Mouse (Mus musculus): ENCODE results near the gene Bclaf1.

Bclaf1 gene

DNA sequence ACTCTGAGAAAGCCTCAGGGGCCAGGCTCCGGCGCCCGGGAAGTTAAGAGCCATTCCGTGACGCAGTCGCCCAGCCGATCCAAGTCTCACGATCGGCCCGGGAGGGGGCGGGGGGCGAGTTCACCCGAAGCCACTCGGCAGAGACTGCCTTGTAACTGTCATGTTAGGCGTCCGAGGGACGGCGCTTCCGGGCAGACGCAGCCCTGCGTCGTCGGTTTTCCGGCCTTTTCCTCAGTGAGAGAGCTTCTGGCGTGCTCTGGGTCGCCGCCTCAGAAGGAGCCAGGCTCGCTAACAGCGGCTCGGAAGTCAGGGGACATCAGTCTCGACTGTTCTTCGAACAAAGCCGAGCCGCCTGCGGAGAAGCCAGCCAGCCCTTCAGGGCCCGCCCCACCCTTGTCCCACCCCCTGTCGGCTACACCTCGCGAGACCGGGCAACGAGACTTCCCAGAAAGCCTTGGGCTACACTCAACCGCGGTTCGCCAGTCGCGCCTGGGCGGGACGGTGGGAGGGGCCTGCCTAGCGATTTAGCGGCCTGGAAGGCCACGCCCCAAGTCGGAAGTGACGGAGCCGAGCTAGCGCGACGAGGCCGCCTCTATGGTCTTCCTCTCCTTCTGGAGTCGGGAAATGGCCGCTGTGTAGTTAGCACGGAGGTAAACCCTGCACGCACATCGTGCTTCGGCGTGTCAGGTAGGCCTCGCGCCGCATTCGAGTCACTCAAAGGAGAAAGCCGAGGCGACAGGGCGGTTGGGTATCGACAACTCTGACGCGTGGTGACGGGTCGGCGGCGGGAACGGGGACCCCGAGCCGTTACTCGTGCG lies at the start of gene Bclaf1:
Gene Bclaf1, plus strand, starts transcription at position 552 of the 818 bp plus-strand sequence.
- DNase-seq (ENCODE audit: low read depth) = peak; percentile 100

DNA sequence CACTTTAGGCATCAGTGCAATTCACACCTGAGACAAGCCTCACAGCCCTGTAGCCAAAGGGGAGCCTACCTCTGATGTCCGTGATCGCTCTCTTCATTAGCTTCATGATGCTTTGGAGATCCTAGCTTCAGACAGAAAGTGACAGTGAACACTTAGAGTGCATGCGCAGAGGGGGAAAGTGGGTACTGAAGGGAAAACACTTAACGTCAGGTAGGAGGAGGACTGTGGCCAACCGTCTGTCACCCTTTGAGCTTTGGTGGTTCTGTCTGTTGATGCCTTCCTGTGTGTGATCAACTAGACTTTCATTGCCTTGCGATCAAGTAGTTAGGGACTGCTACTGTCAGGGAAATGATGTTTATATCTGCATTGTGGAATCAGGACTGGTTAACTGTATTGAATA lies 49.4 kb upstream of the Bclaf1 start:
- peak; percentile 37 for DNase-seq (ENCODE audit: low read depth)

DNA sequence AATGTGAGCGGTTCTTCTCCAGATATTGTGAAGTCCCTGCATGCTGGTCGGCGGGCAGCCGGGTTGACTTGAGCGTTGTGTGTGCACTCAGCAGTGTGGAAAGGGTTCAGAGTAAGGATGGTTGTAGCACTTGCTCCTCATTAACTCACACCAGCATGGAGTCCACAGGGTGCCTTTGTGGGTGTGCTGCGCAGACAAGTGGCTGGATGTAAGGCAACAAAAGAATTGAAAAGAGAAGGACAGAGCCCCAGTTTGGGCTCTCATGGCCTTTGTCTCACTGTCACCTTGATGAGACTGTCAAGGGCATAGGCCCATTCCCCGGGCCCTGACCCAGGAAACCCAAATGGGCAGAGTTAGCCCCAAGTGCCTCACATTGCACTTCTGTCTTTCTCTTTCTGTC lies 47.8 kb upstream of the Bclaf1 start:
- no peak for DNase-seq (ENCODE audit: low read depth)

DNA sequence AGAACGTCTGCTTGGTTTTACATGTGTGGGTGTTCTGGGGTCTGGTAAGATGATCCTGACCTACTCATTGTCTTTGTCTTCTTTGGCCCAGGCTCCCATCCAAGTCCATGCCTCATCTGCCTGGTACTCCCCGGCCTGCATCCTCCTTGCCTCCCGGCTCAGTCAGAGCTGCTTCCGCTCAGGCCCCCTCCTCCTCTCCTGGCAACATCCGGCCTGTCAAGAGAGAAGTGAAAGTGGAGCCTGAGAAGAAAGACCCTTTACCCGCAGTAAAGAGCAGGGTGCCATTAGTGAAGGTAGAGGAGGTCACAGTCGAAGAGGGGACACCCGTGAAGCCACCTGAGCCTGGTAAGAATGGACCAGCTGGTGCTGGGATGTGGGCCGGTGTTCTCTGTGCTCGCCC lies 45.2 kb upstream of the Bclaf1 start:
- DNase-seq (ENCODE audit: low read depth) = peak; percentile 65

DNA sequence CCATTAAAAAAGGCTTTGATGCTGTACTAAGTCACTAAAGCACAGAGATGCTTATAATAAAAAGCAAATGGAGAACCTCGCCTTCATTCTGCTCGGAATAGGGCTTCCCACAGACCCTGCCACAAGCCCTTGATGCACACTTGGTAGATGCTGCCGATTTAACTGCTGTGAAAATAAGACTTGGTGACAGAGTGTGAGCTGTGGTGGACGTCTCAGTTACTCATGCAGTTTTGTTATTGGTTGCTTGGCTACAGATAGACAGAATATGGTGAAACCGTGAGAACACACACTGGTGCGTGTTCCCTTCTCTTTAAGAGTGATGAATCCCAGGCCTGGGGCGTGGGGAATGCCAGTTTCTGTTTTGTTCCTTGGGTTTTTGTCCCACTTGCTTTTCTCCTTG lies 43.3 kb upstream of the Bclaf1 start:
- no peak for DNase-seq (ENCODE audit: low read depth)

DNA sequence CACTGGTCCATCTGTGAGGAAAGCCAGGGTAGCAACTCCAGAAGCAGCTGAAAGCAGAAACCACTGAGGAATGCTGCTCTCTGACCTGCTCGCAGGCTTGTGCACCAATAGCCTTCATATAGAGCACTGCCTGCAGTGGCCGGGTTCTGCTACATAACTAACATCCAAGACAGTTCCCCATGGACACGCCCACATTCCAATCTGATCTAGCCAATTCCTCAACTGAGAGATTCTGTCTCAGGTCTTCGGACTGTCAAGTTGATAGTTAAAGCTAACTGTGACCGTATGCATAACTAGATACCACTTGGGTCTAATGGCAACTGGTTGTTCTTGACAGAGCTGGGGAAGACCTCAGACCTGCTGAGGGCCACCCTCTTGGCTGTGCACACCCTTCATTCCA lies 39.9 kb upstream of the Bclaf1 start:
- DNase-seq (ENCODE audit: low read depth) = no peak

DNA sequence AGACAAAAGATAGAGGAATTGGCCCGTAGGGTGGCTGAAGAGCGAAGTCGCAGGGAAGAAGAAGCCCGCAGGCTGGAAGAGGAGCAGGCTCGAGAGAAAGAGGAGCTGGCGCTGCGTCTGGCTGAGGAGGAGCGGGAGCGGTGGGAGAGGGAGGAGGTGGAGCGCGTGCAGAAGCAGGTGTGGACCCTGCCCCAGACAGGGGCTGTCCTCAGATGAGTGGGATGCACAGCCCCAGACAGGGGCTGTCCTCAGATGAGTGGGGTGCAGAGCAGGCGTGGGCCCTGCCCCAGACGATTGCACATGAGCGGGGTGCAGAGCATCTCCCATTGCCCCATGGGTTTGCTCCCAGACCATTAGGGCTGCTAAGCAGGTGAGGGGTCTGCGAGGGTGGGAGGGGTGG lies 39.0 kb upstream of the Bclaf1 start:
- no peak for DNase-seq (ENCODE audit: low read depth)

DNA sequence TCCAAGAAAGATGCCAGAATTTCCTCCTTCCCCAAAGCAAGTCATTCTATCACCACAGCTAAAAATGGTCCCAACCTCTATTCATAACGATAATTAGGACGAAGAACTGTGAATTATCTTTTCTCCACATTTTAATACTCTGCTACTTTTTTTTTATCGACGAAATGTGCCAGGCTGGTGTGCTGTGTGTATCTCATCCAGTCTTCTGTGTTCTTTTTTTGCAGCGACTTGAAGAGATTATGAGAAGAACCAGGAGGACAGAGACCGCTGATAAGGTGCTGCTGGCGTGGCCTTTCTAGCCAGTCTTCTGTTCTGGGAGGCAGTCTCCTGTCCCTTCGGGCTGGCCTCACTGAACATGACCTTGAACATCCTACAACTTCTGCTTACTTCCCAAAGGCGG lies 38.2 kb upstream of the Bclaf1 start:
- no peak for DNase-seq (ENCODE audit: low read depth)

DNA sequence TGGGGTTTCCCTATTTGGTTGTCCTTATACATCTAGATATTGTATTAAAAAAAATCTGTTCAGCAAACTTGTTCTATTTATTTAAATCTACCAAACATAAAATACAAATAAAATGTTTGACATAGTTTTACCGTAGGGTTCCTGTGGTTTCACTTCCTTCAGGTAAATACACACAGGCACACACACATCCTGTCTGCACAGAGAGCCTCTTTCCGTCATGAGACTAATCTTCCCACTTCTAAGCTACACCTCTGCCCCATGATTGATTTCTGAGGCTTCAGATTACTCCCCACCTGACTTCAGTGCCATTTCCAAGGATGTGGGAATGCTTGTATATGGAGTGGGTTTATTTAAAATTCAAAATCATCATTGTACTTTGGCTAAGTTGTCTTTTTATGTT lies 30.8 kb upstream of the Bclaf1 start:
- peak; percentile 81 for DNase-seq (ENCODE audit: low read depth)

DNA sequence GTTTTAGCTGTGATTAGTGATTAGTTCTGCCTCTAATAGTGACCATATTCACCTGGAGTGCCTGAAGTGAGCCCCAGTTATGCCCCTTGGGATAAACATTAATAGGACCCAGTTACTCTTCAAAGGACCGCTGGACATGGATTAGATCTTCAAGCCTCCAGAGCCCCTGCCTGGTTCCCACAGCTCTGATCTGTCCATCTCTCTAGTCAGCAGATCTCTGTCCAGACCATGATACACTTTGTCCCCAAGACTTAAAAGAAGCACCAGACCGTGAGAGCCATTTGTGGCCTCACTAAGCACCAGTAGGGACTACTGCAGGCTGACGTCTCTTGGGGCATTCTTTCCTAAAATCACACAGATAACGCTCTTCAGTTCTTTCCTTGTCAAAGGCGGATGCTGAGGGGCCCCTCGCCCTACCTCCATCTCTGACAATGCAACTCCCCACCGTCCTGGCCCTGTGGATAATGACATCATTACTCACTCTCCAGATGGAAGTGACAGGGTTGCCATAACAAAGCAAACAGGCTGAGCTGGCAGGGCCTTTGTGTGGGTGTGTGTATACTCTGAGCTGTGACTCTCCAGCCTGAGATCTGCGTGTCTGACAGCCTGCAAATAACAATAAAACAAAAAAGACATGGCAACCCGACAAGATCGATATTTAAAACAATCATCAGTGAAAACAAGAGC lies 26.8 kb upstream of the Bclaf1 start:
- no peak for DNase-seq (ENCODE audit: low read depth)

DNA sequence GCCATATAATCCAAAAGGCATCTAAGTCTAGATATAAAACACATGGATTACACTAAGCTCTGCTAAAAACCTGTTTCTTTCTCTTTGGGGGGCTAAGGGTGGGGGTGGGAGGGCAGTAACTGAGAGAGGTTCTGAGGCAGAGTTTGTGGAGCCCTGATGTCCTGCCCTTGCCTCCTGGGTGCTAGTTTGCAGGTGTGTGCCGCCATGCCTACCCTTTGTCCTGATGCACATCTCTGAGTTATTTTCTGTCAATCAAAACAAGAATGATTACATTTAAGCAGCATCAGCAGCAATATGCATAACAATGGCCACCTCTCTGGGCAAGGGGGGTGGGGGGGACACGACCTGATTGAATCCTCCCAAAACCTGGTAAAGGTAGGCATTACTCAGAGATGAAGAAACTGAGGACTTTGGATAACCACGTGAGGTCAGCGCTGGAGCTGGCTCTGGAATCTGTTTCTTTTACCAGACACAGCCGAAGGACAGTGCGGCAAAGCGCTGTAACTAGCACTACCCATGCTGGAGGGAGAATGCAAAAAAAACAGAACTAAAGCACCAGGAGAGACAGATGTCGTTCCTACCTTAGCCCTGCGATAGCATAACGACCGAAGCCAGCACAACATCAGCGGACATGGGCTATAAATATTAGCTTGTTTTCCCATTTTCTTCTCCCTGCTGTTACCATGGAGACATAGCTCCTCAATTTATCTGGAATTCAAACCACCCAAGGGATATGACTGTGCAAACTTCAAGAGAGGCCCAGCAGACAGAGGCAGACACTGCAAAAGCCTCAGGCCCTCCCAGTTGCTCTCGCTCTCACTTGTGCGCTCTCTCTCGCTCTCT lies 26.1 kb upstream of the Bclaf1 start:
- DNase-seq (ENCODE audit: low read depth) = no peak

DNA sequence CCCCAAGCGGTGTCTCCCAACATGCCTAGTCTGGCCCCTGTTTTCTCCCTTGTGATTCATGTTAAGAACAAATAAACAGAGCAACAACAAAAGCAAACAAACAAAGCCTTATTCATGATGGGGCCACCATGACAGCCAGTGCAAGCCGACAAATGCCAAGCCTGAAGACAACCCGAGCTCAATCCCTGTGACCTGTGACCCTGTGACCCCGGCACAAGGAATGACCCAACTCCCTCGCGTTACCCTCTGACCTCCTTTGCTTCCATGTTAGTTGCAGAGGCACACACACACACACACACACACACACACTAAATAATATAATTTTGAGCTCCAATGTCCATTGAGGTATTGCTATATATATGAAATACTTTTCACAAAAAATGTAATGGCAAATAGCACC lies 24.9 kb upstream of the Bclaf1 start:
- DNase-seq (ENCODE audit: low read depth) = no peak

DNA sequence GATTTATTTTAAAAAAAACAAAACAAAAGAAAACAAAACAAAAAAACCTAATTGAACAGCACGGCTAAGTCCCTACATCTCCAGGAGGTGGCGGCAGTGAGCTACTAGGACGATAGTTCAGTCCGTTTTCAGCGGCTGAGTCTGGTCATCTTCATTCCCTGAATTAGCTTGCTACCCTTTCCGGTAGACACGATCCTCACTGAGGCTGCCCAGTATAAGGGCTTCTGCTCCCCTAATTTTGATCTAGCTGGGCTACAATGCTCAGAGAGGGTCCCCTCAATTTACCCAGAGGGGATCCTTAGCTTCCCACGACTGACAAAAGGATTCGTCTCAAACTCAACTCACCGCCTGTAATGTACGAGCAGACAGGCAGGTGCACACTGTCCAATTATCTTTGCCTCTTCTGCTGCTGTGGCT lies 21.8 kb upstream of the Bclaf1 start:
- peak; percentile 85 for DNase-seq (ENCODE audit: low read depth)

DNA sequence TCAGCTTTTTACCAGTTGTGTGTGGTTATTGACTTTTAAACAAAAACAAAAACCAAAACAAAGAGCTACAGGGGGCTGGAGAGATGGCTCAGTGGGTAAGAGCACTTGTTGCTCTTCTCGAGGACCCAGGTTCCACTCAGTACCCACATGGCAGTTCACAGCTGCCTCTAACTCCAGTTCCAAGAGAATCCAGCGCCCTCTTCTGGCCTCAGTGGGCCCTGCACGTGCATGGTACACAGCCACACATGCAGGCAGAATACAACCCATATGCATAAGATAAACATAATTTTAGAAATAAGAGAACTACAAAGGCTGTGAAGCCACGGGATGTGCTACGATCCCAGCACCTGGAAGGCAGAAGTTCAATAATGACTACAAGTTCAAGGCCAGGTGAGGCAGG lies 16.3 kb upstream of the Bclaf1 start:
- no peak for DNase-seq (ENCODE audit: low read depth)

DNA sequence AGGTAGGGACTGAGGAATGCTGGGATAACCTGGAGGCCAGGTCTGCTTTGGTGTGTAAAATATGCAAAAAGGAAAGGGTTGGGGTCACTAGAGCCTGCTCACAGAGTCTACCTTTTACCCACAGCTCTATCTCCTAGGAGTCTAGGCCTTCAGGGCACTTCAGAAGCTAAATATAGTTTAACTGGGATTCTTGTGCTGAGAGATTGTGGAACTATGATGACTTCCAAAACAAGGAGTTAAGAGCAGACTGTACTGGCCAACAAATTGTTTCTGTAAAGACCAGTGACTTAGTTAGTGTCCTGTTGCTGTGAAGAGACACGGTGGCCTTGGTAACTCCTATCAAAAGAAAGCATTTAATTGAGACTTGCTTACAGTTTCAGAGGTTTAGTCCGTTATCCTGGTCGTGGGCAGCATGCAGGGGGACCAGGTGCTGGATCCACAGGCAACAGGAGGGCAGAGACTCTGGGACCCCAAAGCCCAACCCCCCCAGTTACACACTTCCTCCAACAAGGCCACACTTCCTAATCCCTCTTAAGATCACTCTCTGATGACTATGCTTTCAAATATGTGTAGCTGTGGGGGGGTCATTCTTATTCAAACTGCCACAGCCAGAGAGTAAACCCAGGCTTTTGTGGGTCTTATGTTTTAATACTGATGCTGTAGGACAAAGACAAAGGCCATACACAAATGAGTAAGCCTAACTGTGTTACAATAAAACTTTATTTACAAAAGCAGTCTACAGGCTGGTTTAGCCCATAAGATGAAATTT lies 13.9 kb upstream of the Bclaf1 start:
- DNase-seq (ENCODE audit: low read depth) = no peak

DNA sequence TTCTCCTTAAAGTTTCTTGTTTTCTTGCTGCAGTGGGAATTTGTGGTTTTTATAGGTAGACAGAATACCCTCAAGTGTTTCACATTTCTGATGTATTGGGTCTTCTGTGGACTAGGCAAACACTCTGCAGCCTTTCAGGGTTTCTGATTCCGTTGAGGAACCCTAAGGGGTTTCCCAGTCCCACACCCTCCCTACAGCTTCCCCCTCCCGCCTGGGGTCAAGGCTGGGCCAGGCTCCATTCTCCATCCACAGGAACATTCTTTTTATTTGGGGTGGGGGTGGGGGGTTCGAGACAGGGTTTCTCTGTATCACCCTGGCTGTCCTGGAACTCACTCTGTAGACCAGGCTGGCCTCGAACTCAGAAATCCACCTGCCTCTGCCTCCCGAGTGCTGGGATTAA lies 13.2 kb upstream of the Bclaf1 start:
- no peak for DNase-seq (ENCODE audit: low read depth)

DNA sequence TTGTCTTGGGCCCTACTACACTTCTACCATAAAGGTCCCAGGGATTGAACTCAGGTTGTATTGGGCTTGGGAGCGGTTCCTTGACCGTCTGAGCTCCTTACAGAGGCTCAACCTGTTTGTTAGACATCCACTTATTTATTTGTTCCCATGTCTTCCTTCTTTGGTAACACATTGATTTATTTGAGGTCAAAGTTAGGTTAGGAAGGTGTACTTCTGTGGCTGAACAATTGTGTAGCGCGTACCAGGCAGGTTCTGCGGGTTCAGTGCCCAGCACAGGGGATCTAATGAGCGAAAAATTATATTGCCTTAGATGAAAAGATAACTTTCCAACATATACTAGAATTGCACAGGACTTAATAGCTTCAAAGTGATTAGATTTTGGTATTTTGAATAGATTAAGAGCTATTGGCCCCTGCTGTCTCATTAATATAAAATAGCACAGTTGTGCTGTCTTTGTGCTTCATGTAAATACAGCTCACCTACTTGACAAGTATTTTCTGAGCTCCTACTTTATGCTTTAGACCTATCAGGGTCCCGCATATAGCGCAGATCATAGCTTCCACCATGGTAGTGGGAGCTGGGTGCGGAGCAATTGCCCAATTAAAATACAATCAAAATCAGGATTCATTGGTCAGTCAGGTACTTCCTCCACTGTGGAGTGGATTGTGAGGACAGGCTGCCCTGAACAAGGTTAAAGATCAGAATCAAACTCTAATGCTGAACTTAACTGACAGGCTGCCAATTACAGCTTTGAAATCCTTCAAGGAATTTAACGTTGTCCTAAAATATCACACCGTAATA lies 1.1 kb upstream of the Bclaf1 start:
- DNase-seq (ENCODE audit: low read depth) = peak; percentile 21

DNA sequence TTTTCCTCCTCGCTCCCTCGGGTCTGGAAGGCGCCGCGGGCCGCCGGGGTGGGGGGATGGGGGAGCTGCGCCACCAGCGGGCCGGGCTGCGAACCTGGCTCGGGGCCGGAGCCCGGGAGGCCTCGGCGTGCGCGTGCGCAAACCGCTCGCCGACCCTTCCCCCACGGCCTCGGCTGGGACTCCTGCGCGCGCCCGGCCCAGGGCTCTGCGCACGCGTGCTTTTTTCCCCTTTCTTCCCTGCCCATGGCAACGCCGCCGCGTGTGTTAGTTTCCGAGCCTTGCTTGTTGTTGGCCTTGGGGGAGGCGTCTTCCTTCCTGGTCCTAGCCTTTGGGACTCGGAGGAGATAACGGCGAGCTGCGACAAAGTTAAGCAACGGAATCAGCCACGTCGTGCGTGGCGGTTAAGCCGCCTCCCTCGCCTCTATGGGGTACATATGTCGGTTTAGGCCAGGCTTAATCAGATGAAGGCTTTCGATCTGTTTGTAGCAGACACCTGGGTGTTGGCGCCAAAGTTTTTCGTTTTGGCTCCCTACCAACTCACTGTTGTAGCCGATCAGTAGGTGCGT lies 550 bp downstream of the Bclaf1 start:
- peak; percentile 96 for DNase-seq (ENCODE audit: low read depth)

DNA sequence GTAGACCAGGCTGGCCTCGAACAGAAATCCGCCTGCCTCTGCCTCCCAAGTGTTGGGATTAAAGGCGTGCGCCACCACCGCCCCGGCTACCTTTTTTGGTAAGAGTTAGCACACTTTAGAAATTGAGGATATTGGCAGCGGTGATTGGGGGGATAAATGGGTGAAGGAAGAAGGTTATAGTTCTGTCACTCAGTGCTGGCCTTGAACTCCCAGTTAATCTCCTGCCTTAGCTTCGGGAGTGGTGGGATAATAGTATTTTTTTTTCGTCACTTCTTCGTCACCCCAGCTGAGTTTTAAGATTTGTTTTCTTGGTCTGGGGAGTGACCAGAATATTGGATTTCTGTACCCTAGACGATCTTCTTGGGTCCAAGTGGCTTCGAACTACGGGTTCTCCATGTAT lies 1.2 kb downstream of the Bclaf1 start:
- no peak for DNase-seq (ENCODE audit: low read depth)

DNA sequence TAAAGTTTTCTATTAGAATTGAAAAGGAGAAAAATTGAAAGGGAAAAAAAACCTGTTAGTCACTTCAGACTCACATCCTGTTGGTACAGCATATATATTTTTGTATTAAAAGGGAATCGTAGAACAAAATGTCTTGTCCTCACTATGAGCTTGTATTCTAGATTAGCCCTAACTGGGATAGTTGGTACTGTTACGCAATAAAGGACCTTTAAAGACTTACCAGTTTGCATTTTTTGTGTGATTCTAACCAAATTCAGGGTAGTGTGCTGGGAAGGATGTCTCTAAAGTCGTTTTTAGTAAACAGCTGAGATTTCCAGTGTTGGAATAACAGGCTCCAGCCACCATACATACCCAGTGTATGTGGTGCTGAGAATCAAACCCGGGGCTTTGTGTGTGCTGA lies 1.7 kb downstream of the Bclaf1 start:
- DNase-seq (ENCODE audit: low read depth) = no peak

DNA sequence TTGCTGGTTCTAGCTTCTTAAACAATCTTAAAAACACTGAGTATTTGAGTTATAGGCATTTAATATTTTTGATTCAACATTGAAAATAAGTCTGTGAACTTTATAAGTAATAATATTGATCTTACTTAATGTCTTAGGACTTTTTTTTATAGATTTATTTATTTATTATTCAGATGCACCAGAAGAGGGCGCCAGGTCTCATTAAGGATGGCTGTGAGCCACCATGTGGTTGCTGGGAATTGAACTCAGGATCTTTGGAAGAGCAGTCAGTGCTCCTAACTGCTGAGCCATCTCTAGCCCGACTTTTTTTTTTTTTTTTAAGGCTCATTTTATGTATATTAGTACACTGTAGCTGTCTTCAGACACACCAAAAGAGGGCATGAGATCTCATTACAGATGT lies 2.5 kb downstream of the Bclaf1 start:
- peak; percentile 62 for DNase-seq (ENCODE audit: low read depth)

All from naive thymus-derived CD4-positive, alpha-beta T cell, adult 2 months (primary cell).